24 mouse cellular contexts compared by ENCODE assay signal in the genomic region with DNA sequence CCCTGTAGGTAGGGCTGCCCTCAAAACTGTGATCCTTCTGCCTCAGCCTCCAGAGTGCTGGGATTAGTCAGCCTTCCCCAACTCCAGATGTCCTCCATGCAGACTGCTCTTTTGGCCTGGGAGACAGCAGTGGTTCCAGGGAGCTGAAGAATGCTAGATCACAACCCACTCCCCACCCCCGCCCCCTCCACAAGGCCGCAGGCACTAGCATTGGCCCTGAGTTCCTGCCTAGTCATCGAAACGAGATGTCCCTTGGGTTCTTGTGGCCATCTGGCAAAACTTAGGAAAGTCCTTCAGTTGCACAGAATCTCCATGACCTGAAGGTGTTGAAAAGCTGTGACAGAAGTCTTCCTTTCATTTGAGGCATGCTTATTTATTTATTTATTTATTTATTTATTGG. TPM values are rescaled to one million over a fixed set of nuclear protein-coding genes. Genes with fewer than 3 reads are reported as not detected.
DNase-seq lines count a peak whose midpoint lies in the region; ATAC-seq and TF ChIP-seq lines count a peak whose summit lies in the region.
"Had no signal": no experiment of that assay in that cellular context is flagged by ENCODE, and none has a peak within 500 bp of the region (broad histone marks: within the 10 kb centered on the region; RNA-seq: fewer than 3 reads in every experiment).

No protein-coding gene starts in this region.

- H3K4me2 ChIP-seq in forebrain, embryonic 11.5 days (ENCODE audit: low read depth, low read length, severe bottlenecking) = no peak overlapping the region
- no peak overlapping the region for H3K4me2 ChIP-seq in forebrain, postnatal 0 days (ENCODE audit: low read depth)
- H3K4me2 ChIP-seq: embryonic facial prominence, embryonic 12.5 days; forebrain, embryonic 12.5 days; heart, embryonic 13.5 days; hindbrain, embryonic 13.5 days; intestine, embryonic 15.5 days; kidney, embryonic 15.5 days had no signal

- in situ Hi-C loops in ES-E14 (cut with MboI; ENCODE audit: low sequenced_read_pairs in 2 of 2, unreplicated experiment in 2 of 2) = no loop called here

- H3K27ac ChIP-seq in forebrain, embryonic 11.5 days (ENCODE audit: low read depth, low read length) = no peak overlapping the region
- no peak overlapping the region for H3K27ac ChIP-seq in forebrain, postnatal 0 days (ENCODE audit: low read depth, low read length)
- H3K27ac ChIP-seq in ES-E14 (ENCODE audit: insufficient read depth, low read depth, low read length, poor library complexity, severe bottlenecking) = peak overlapping the region; percentile 75
- no peak overlapping the region for H3K27ac ChIP-seq in embryonic facial prominence, embryonic 10.5 days (replicated peaks)
- H3K27ac ChIP-seq: embryonic facial prominence, embryonic 12.5 days; forebrain, embryonic 12.5 days; heart, embryonic 13.5 days; hindbrain, embryonic 13.5 days; intestine, embryonic 15.5 days; kidney, embryonic 15.5 days had no signal

- H3K4me1 ChIP-seq in forebrain, embryonic 11.5 days (replicated peaks; ENCODE audit: control insufficient read depth, insufficient read depth, low read length) = no peaks in the 10 kb centered on the region
- no peaks in the 10 kb centered on the region for H3K4me1 ChIP-seq in forebrain, postnatal 0 days (ENCODE audit: insufficient read depth)
- H3K4me1 ChIP-seq in E14TG2a.4 (replicated peaks; ENCODE audit: low read depth, low read length) (peaks cover 80% of the 10 kb centered on the region), ES-E14 (ENCODE audit: control insufficient read depth in 2 of 2, insufficient read depth in 2 of 2, low read length in 2 of 2, poor library complexity in 1 of 2) (peaks cover 11 to 17% of the 10 kb centered on the region in 2 experiments)
- peaks cover 4% of the 10 kb centered on the region; the same call in 1 of the 2 replicates for H3K4me1 ChIP-seq in embryonic facial prominence, embryonic 10.5 days
- H3K4me1 ChIP-seq: embryonic facial prominence, embryonic 12.5 days; forebrain, embryonic 12.5 days; heart, embryonic 13.5 days; hindbrain, embryonic 13.5 days; intestine, embryonic 15.5 days; kidney, embryonic 15.5 days had no signal

- 84% methylated on average over 4 of the region's 4 CpGs for WGBS in forebrain, embryonic 11.5 days
- 83% methylated on average over 4 of the region's 4 CpGs for WGBS in forebrain, postnatal 0 days
- 56% methylated on average over 4 of the region's 4 CpGs for WGBS in embryonic facial prominence, embryonic 10.5 days

- H3K9me3 ChIP-seq in forebrain, embryonic 11.5 days (ENCODE audit: control insufficient read depth, low read length) = no peaks in the 10 kb centered on the region
- H3K9me3 ChIP-seq in forebrain, postnatal 0 days (ENCODE audit: low read length) = no peaks in the 10 kb centered on the region
- H3K9me3 ChIP-seq in E14TG2a.4 (ENCODE audit: low read length) = no peaks in the 10 kb centered on the region
- H3K9me3 ChIP-seq in ES-E14 (ENCODE audit: control insufficient read depth, insufficient read depth, low read depth, low read length) = no peaks in the 10 kb centered on the region
- no peaks in the 10 kb centered on the region for H3K9me3 ChIP-seq in embryonic facial prominence, embryonic 10.5 days
- H3K9me3 ChIP-seq: embryonic facial prominence, embryonic 12.5 days; forebrain, embryonic 12.5 days; heart, embryonic 13.5 days; hindbrain, embryonic 13.5 days; intestine, embryonic 15.5 days; kidney, embryonic 15.5 days had no signal

- DNase-seq in forebrain, embryonic 11.5 days (ENCODE audit: low spot score) = peak; percentile 41
- no peak for DNase-seq in forebrain, postnatal 0 days
- DNase-seq in ES-E14 (ENCODE audit: low read depth, low spot score) = no peak
- DNase-seq in embryonic facial prominence, embryonic 10.5 days (ENCODE audit: low spot score) = peak; percentile 45
- no peak for DNase-seq in frontal cortex, postnatal 14 days (ENCODE audit: low spot score in 2 of 2)
- no peak for DNase-seq in gastrocnemius, adult 18-20 months (ENCODE audit: low spot score)
- DNase-seq in heart, postnatal 36 days = no peak
- DNase-seq: adrenal gland, adult 2 months; cerebellum, adult 11 months; cerebellum, adult 8-10 months; cerebellum, postnatal 25 days; gastrocnemius, postnatal 36 days; heart, adult 11 months; heart, postnatal 4 days; kidney, adult 18-20 months had no signal

- no peak for ATAC-seq in forebrain, embryonic 11.5 days (replicated peaks; ENCODE audit: low FRiP score)
- ATAC-seq in forebrain, postnatal 0 days = no peak
- ATAC-seq: activated CD4-positive, CD25-positive, alpha-beta regulatory T cell, adult 4 months; forebrain, embryonic 16.5 days; intestine, embryonic 15.5 days had no signal

- H3K9ac ChIP-seq in forebrain, embryonic 11.5 days (ENCODE audit: low read length) = no peak overlapping the region
- no peak overlapping the region for H3K9ac ChIP-seq in forebrain, postnatal 0 days
- H3K9ac ChIP-seq in ES-E14 (ENCODE audit: insufficient read depth, low read depth, low read length, poor library complexity, severe bottlenecking) = peak overlapping the region; percentile 45; the same call in 1 of the 2 replicates
- H3K9ac ChIP-seq: embryonic facial prominence, embryonic 12.5 days; forebrain, embryonic 12.5 days; heart, embryonic 13.5 days; hindbrain, embryonic 13.5 days; intestine, embryonic 15.5 days; kidney, embryonic 15.5 days had no signal

- H3K36me3 ChIP-seq in forebrain, embryonic 11.5 days (ENCODE audit: control insufficient read depth, insufficient read depth, low read length) = no peaks in the 10 kb centered on the region
- H3K36me3 ChIP-seq in forebrain, postnatal 0 days (ENCODE audit: insufficient read depth) = no peaks in the 10 kb centered on the region
- no peaks in the 10 kb centered on the region for H3K36me3 ChIP-seq in E14TG2a.4 (ENCODE audit: insufficient read depth, low read length)
- no peaks in the 10 kb centered on the region for H3K36me3 ChIP-seq in ES-E14 (ENCODE audit: control insufficient read depth, insufficient read depth, low read length, poor library complexity, severe bottlenecking)
- no peaks in the 10 kb centered on the region for H3K36me3 ChIP-seq in embryonic facial prominence, embryonic 10.5 days (replicated peaks)
- H3K36me3 ChIP-seq: embryonic facial prominence, embryonic 12.5 days; forebrain, embryonic 12.5 days; heart, embryonic 13.5 days; hindbrain, embryonic 13.5 days; intestine, embryonic 15.5 days; kidney, embryonic 15.5 days had no signal

- no peak overlapping the region for H3K4me3 ChIP-seq in forebrain, embryonic 11.5 days (ENCODE audit: low read depth, low read length)
- H3K4me3 ChIP-seq in forebrain, postnatal 0 days (ENCODE audit: low read depth, low read length) = no peak overlapping the region
- peak overlapping the region; percentile 39 for H3K4me3 ChIP-seq in E14TG2a.4 (replicated peaks; ENCODE audit: low read length)
- no peak overlapping the region for H3K4me3 ChIP-seq in ES-E14 (ENCODE audit: insufficient read depth in 1 of 2, low read depth in 1 of 2, low read length in 2 of 2, poor library complexity in 1 of 2, severe bottlenecking in 1 of 2)
- H3K4me3 ChIP-seq in embryonic facial prominence, embryonic 10.5 days = no peak overlapping the region
- H3K4me3 ChIP-seq: embryonic facial prominence, embryonic 12.5 days; forebrain, embryonic 12.5 days; heart, embryonic 13.5 days; hindbrain, embryonic 13.5 days; intestine, embryonic 15.5 days; kidney, embryonic 15.5 days had no signal

- H3K27me3 ChIP-seq in forebrain, embryonic 11.5 days (ENCODE audit: control insufficient read depth, insufficient read depth, low read length) = no peaks in the 10 kb centered on the region
- no peaks in the 10 kb centered on the region for H3K27me3 ChIP-seq in forebrain, postnatal 0 days (ENCODE audit: insufficient read depth, low read length)
- H3K27me3 ChIP-seq in E14TG2a.4 (ENCODE audit: insufficient read depth, low read length) = no peaks in the 10 kb centered on the region
- H3K27me3 ChIP-seq in embryonic facial prominence, embryonic 10.5 days (replicated peaks; ENCODE audit: low read depth, poor library complexity, severe bottlenecking) = no peaks in the 10 kb centered on the region
- H3K27me3 ChIP-seq: embryonic facial prominence, embryonic 12.5 days; forebrain, embryonic 12.5 days; heart, embryonic 13.5 days; hindbrain, embryonic 13.5 days; intestine, embryonic 15.5 days; kidney, embryonic 15.5 days had no signal

- no peak for TF ChIP-seq CTCF in forebrain, postnatal 0 days (IDR thresholded peaks at IDR 0.05; ENCODE audit: low read depth)
- no peak for TF ChIP-seq CTCF in E14TG2a.4 (conservative IDR thresholded peaks at IDR 0.05; ENCODE audit: low read length)

- intact Hi-C loops in heart, postnatal 36 days (cut with DNase I) = no loop called here

TF ChIP-seq in ES-E14, 5 proteins besides CTCF, POLR2A, EP300 and RAD21:
- TF ChIP-seq CHD2 (IDR thresholded peaks at IDR 0.05; ENCODE audit: low read depth, low read length) (no peak), MAFK (IDR thresholded peaks at IDR 0.05; ENCODE audit: insufficient read depth, low read depth, low read length) (peak; percentile 59; the same call in 1 of the 2 replicates)
TF ChIP-seq in ES-E14: peak in this region for 1.

RNA-seq across cellular contexts. Expression of a gene that starts 10.6 kb away (rescaled TPM):
- polyA plus RNA-seq in forebrain, embryonic 11.5 days (2014; fragmentation: Nextera tagmentation; extraction: Ambion mirVana) = 122 and 131 TPM in 2 replicates
- total RNA-seq in forebrain, postnatal 0 days (2014; rRNA removed) = 76.9 and 84.6 TPM in 2 replicates
- 59.8 and 85.6 TPM in 2 replicates for polyA plus RNA-seq in forebrain, postnatal 0 days (2015; fragmentation: Nextera tagmentation; extraction: Ambion mirVana)
- 101 and 126 TPM in 2 replicates for total RNA-seq in ES-E14 (2012; rRNA removed)
- 120 and 129 TPM in 2 replicates for polyA plus RNA-seq in embryonic facial prominence, embryonic 10.5 days (2016; fragmentation: Nextera tagmentation; extraction: Ambion mirVana)
- total RNA-seq in gastrocnemius, adult 18-20 months (2021) = 10 to 100 TPM; 40.7 to 43.2 TPM
- 10 to 100 TPM; 55.5 to 62.1 TPM for total RNA-seq in heart, postnatal 36 days (2021)

Comparison
In these comparisons a context has a peak if more than half of its experiments do, and no peak if none do; other contexts are left out.
1. DNase-seq: peak in forebrain, embryonic 11.5 days (single experiment) and embryonic facial prominence, embryonic 10.5 days (single experiment); none in forebrain, postnatal 0 days (single experiment), ES-E14 (single experiment), frontal cortex, postnatal 14 days (0 of 2), gastrocnemius, adult 18-20 months (single experiment) and heart, postnatal 36 days (0 of 2).